Comparison of ENCODE assay signal across 8 mouse cellular contexts in the genomic region with DNA sequence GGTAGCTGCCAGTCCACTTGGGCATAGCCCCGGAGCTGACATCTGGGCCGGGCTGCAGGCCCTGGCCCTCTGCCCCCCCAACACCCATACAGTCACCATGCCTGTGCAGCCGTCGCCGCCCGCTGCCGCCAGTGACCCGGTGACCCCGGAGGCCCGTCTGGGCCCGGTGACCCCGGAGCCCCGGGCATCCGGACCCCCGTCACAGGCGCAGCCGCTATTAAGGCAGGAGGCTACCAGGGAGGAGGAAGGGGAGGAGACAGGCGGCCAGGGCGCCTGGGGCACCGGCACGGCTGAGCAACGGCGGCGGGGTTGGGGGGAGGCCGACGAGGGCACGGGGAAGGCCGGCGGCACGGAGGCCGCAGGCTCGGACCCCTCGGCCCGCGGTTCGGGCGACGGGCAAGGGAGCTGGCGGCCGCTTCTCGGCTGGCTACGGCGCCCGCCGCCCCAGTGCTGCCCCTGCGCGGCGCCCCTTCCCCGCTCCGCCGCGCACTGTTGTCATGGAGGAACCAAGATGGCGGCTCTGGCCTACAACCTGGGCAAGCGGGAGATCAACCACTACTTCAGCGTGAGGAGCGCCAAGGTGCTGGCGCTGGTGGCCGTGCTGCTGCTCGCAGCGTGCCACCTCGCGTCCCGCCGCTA. TPM values are rescaled to one million over a fixed set of nuclear protein-coding genes. Genes with fewer than 3 reads are reported as not detected.
DNase-seq lines count a peak whose midpoint lies in the region; ATAC-seq and TF ChIP-seq lines count a peak whose summit lies in the region.

Casd1 (plus strand) TSS at position 182 of the 639 bp plus-strand sequence.

- peak; percentile 74 for ATAC-seq in erythroid progenitor cell, adult 5-6 weeks (replicated peaks; ENCODE audit: low FRiP score, poor library complexity, severe bottlenecking)
- ATAC-seq in heart, embryonic 13.5 days (ENCODE audit: extremely low read depth, insufficient number of reproducible peaks, low FRiP score, low TSS enrichment): peak; percentile 68
- peak; percentile 80 for ATAC-seq in liver, postnatal 0 days
- ATAC-seq in neural tube, embryonic 13.5 days (ENCODE audit: low read depth): peak; percentile 93

- peak within 1 kb of the TSS; percentile 96 for H3K27ac ChIP-seq in heart, embryonic 13.5 days (replicated peaks)
- peak within 1 kb of the TSS; percentile 97 for H3K27ac ChIP-seq in liver, postnatal 0 days (ENCODE audit: low read depth)
- peak within 1 kb of the TSS; percentile 97 for H3K27ac ChIP-seq in neural tube, embryonic 13.5 days (replicated peaks)

- DNase-seq in CD4-positive, CD25-positive, alpha-beta regulatory T cell, adult 2 months (ENCODE audit: low read depth, low spot score): peak; percentile 79
- peak; percentile 83 for DNase-seq in brain, adult 2 months (ENCODE audit: low read depth, low spot score)
- DNase-seq in kidney, postnatal 10 days: peak; percentile 77
- DNase-seq in liver, postnatal 0 days: peak; percentile 68
- peak; percentile 79 for DNase-seq in testis, postnatal 14 days (ENCODE audit: low spot score)

- no peaks in the 10 kb centered on the region for H3K27me3 ChIP-seq in heart, embryonic 13.5 days (replicated peaks)
- H3K27me3 ChIP-seq in liver, postnatal 0 days (ENCODE audit: insufficient read depth, low read length): no peaks in the 10 kb centered on the region
- no peaks in the 10 kb centered on the region for H3K27me3 ChIP-seq in neural tube, embryonic 13.5 days

- no peaks in the 10 kb centered on the region for H3K36me3 ChIP-seq in heart, embryonic 13.5 days
- H3K36me3 ChIP-seq in liver, postnatal 0 days (replicated peaks; ENCODE audit: insufficient read depth, low read length): no peaks in the 10 kb centered on the region
- no peaks in the 10 kb centered on the region for H3K36me3 ChIP-seq in neural tube, embryonic 13.5 days

- H3K9ac ChIP-seq in heart, embryonic 13.5 days: peak within 1 kb of the TSS; percentile 97
- peak within 1 kb of the TSS; percentile 97 for H3K9ac ChIP-seq in liver, postnatal 0 days (replicated peaks)
- H3K9ac ChIP-seq in neural tube, embryonic 13.5 days: peak within 1 kb of the TSS; percentile 93

- H3K4me3 ChIP-seq in heart, embryonic 13.5 days: peak within 1 kb of the TSS; percentile 86
- H3K4me3 ChIP-seq in liver, postnatal 0 days (ENCODE audit: low read depth, low read length): peak within 1 kb of the TSS; percentile 81
- peak within 1 kb of the TSS; percentile 74 for H3K4me3 ChIP-seq in neural tube, embryonic 13.5 days

- no peak for TF ChIP-seq EP300 in liver, postnatal 0 days (IDR thresholded peaks at IDR 0.05; ENCODE audit: low read depth)

- WGBS in heart, embryonic 13.5 days: under 1% methylated on average over 64 of the region's 64 CpGs
- 1% methylated on average over 29 of the region's 64 CpGs for WGBS in liver, postnatal 0 days (ENCODE audit: insufficient replicate concordance)
- under 1% methylated on average over 43 of the region's 64 CpGs for WGBS in neural tube, embryonic 13.5 days

- no peak for TF ChIP-seq CTCF in liver, postnatal 0 days (IDR thresholded peaks at IDR 0.05; ENCODE audit: low read depth)

- no peaks in the 10 kb centered on the region for H3K9me3 ChIP-seq in heart, embryonic 13.5 days
- no peaks in the 10 kb centered on the region for H3K9me3 ChIP-seq in liver, postnatal 0 days (ENCODE audit: low read length)
- no peaks in the 10 kb centered on the region for H3K9me3 ChIP-seq in neural tube, embryonic 13.5 days

- peak within 1 kb of the TSS; percentile 91 for H3K4me2 ChIP-seq in heart, embryonic 13.5 days
- peak within 1 kb of the TSS; percentile 92 for H3K4me2 ChIP-seq in liver, postnatal 0 days (ENCODE audit: low read depth, low read length)
- H3K4me2 ChIP-seq in neural tube, embryonic 13.5 days: peak within 1 kb of the TSS; percentile 91

- peaks cover 39% of the 10 kb centered on the region for H3K4me1 ChIP-seq in heart, embryonic 13.5 days
- H3K4me1 ChIP-seq in liver, postnatal 0 days (ENCODE audit: insufficient read depth): peaks cover 10% of the 10 kb centered on the region
- peaks cover 36% of the 10 kb centered on the region for H3K4me1 ChIP-seq in neural tube, embryonic 13.5 days (replicated peaks)

RNA-seq across cellular contexts. Expression of gene Casd1, which starts in this region (rescaled TPM):
- total RNA-seq in erythroid progenitor cell, adult 5-6 weeks (2015; ENCODE audit: low replicate concordance): 6.1 and 7.5 TPM in 2 replicates
- total RNA-seq in erythroid progenitor cell, adult 5-6 weeks (2017; ENCODE audit: low replicate concordance): 6.0 and 7.3 TPM in 2 replicates
- 24.8 and 26.0 TPM in 2 replicates for polyA plus RNA-seq in heart, embryonic 13.5 days (2015; fragmentation: Nextera tagmentation; extraction: Ambion mirVana)
- polyA plus RNA-seq in liver, postnatal 0 days (2015; fragmentation: Nextera tagmentation; extraction: Ambion mirVana): 8.0 and 8.5 TPM in 2 replicates
- 36.7 and 39.9 TPM in 2 replicates for polyA plus RNA-seq in neural tube, embryonic 13.5 days (2015; fragmentation: Nextera tagmentation; extraction: Ambion mirVana)

Comparison
In these comparisons a context has a peak if more than half of its experiments do, and no peak if none do; other contexts are left out.
1. Peak in every context shown above with its lines: DNase-seq, ATAC-seq, H3K4me3 ChIP-seq and H3K27ac ChIP-seq.